Mouse (Mus musculus) hindbrain, postnatal 0 days (tissue): Measurements from ENCODE around the gene Tspan9. TPM values are rescaled to one million over a fixed set of nuclear protein-coding genes. Genes with fewer than 3 reads are reported as not detected.

Source experiments
- ATAC-seq: fragments of 200-750 bp; cut with Nextera tagmentation; 2 replicates; pipeline ENCODE4 v1.8.0; 2017; ENCODE audit warnings: mild to moderate bottlenecking, moderate TSS enrichment, moderate library complexity
- DNase-seq: peaks from one replicate; pipeline ENCODE4 v3.0.0-alpha.2; 2015; ENCODE audit warnings: low spot score
- H3K27ac ChIP-seq: fragments of 300-500 bp; sonication (generic); 2 replicates; pipeline ENCODE4 v1.5.1; 2014; ENCODE audit warnings: mild to moderate bottlenecking
- H3K27me3 ChIP-seq: fragments of 300-500 bp; sonication (generic); 2 replicates; pipeline ENCODE4 v1.6.1; 2014; ENCODE audit warnings: low read length, mixed read lengths; ENCODE audit not compliant: insufficient read depth
- H3K36me3 ChIP-seq: fragments of 300-500 bp; sonication (generic); 2 replicates; pipeline ENCODE4 v1.6.1; 2014; ENCODE audit warnings: low read length, mixed read lengths; ENCODE audit not compliant: insufficient read depth
- H3K4me1 ChIP-seq: fragments of 300-500 bp; sonication (generic); 2 replicates; pipeline ENCODE4 v1.6.1; 2014; ENCODE audit warnings: antibody characterized with exemption, low read length, mixed read lengths; ENCODE audit not compliant: insufficient read depth
- H3K4me2 ChIP-seq: fragments of 300-500 bp; sonication (generic); 2 replicates; pipeline ENCODE4 v1.6.1; 2014; ENCODE audit warnings: low read depth, mild to moderate bottlenecking, low read length, moderate library complexity, mixed read lengths
- H3K4me3 ChIP-seq: fragments of 300-500 bp; sonication (generic); 2 replicates; pipeline ENCODE4 v1.5.1; 2014; ENCODE audit warnings: low read length
- H3K9ac ChIP-seq: fragments of 300-500 bp; sonication (generic); replicated peaks from 2 replicates; pipeline ENCODE4 v1.6.1; 2014; ENCODE audit warnings: mild to moderate bottlenecking, low read length, moderate library complexity, mixed read lengths
- H3K9me3 ChIP-seq: fragments of 300-500 bp; sonication (generic); 2 replicates; pipeline ENCODE4 v1.6.1; 2016; ENCODE audit warnings: low read length, mixed read lengths
- CTCF ChIP-seq: IDR thresholded peaks from 2 replicates; pipeline ENCODE4 v1.5.1; 2016; ENCODE audit warnings: antibody characterized with exemption, control low read depth, low read depth
- WGBS: fragments of 180-500 bp; shearing (Covaris S2); extraction: QIAGEN DNeasy Blood & Tissue Kit; methylation state at CpG from one replicate; pipeline ENCODE4 v1.1.7; 2014; 5-methylcytosine and 5-hydroxymethylcytosine counted together
- polyA plus RNA-seq: library from polyadenylated mRNA; unstranded; fragments of >200 nt; fragmentation: Nextera tagmentation; extraction: Ambion mirVana; gene quantifications from 2 replicates; pipeline ENCODE4 v1.2.1, GENCODE M21; 2015
- total RNA-seq: library from RNA; depleted of rRNA; stranded (reverse); fragments of >200 nt; gene quantifications from 2 replicates; pipeline ENCODE4 v1.2.3, GENCODE M21; 2014

The Tspan9 gene
- total and polyA plus RNA-seq, 2 experiments from 2014 or later, result 70.1 to 177 TPM

DNA sequence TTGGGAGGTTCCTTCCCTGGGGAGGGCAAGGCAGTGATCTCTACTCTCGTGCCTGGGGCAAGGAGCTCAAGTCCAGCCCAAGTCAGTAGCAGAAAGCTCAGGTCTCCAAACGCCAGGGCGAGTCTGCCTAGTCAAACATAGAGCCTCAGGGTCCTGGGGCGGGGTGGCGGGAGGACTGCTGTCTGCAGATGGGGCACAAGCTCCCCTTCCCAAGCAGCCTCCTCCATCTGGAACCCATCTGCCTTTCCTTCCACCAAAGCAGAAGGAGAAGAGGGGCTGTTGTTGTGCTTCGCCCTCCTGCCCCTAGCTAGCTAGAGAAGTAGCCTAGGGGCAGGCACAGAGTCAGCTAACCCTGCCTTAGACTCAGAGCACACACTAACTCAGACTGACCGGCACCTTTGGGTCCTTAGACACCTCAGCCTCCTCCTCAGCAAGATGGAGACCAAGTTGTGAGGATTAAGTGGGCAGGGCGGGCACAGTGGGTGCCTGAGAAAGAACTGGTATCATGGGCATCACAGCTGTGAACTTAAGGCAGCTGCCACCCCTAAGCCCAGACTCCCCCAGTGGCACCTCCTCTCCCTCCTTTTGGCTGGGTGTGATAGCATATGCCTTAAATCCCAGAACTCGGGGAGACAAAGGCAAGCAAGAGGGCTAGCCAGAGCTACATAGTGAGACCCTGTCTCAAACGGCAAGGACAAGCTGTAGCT lies 26.4 kb downstream of the Tspan9 start:
- H3K4me1 ChIP-seq, result peaks cover 13% of the 10 kb centered on the region
- H3K4me3 ChIP-seq, result no peak overlapping the region
- 61% methylated on average over 10 of the region's 10 CpGs for WGBS
- H3K9ac ChIP-seq, result no peak overlapping the region
- no peaks in the 10 kb centered on the region for H3K9me3 ChIP-seq
- TF ChIP-seq CTCF, result no peak
- no peaks in the 10 kb centered on the region for H3K36me3 ChIP-seq
- H3K27ac ChIP-seq, result no peak overlapping the region
- ATAC-seq (no peak), DNase-seq (no peak)
- no peak overlapping the region for H3K4me2 ChIP-seq
- H3K27me3 ChIP-seq, result no peaks in the 10 kb centered on the region

GRCm38 (mm10) chr6:128116344-128116743 lies 27.1 kb downstream of the Tspan9 start:
- DNase-seq, result no peak
- TF ChIP-seq CTCF, result no peak
- no peak overlapping the region for H3K27ac ChIP-seq
- no peak overlapping the region for H3K4me2 ChIP-seq
- no peak overlapping the region for H3K9ac ChIP-seq
- no peak overlapping the region for H3K4me3 ChIP-seq
- H3K36me3 ChIP-seq, result no peaks in the 10 kb centered on the region
- H3K27me3 ChIP-seq, result no peaks in the 10 kb centered on the region
- H3K4me1 ChIP-seq, result peaks cover 15% of the 10 kb centered on the region
- WGBS, result 75% methylated on average over 2 of the region's 2 CpGs
- H3K9me3 ChIP-seq, result no peaks in the 10 kb centered on the region
- no peak for ATAC-seq

- no peak overlapping the region for H3K4me2 ChIP-seq
- no peak overlapping the region for H3K4me3 ChIP-seq
- H3K27ac ChIP-seq, result no peak overlapping the region
- 66% methylated on average over 6 of the region's 6 CpGs for WGBS
- DNase-seq (no peak), ATAC-seq (peak; percentile 13)
- H3K9ac ChIP-seq, result no peak overlapping the region
- H3K27me3 ChIP-seq, result no peaks in the 10 kb centered on the region
- no peak for TF ChIP-seq CTCF
- H3K9me3 ChIP-seq, result no peaks in the 10 kb centered on the region
- H3K4me1 ChIP-seq, result peaks cover 7% of the 10 kb centered on the region
- H3K36me3 ChIP-seq, result no peaks in the 10 kb centered on the region
Observed at GRCm38 (mm10) chr6:128115121-128115520, 28.3 kb downstream of the Tspan9 start.

DNA sequence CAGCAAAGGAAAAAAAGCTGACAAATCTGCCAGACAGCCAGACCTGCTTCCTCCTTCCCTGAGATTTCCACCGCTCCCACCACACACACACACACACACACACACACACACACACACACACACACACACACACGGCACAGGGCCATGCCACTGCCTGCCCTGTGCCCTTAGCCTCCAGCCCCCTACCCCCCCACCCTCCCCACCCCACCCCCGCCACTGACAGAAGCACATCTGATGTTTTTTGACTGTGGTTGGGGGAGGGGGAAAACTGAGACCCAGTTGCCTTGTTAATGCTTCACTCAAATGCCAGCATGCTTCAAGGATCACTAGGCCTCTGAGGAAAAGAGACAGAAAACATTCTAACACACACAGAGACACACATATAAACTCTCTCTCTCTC lies 30.8 kb downstream of the Tspan9 start:
- DNase-seq, result no peak
- no peaks in the 10 kb centered on the region for H3K27me3 ChIP-seq
- TF ChIP-seq CTCF, result no peak
- 22% methylated on average over 3 of the region's 3 CpGs for WGBS
- H3K4me1 ChIP-seq, result peaks cover 11% of the 10 kb centered on the region
- H3K4me3 ChIP-seq, result no peak overlapping the region
- no peak for ATAC-seq
- H3K9ac ChIP-seq, result no peak overlapping the region
- H3K27ac ChIP-seq, result no peak overlapping the region
- H3K4me2 ChIP-seq, result no peak overlapping the region
- no peaks in the 10 kb centered on the region for H3K9me3 ChIP-seq
- no peaks in the 10 kb centered on the region for H3K36me3 ChIP-seq

- WGBS, result 50% methylated on average over 7 of the region's 7 CpGs
- Histone ChIP-seq H3K4me3 (no peak overlapping the region), H3K27me3 (no peaks in the 10 kb centered on the region), H3K9me3 (no peaks in the 10 kb centered on the region), H3K4me2 (no peak overlapping the region), H3K4me1 (peaks cover 11% of the 10 kb centered on the region), H3K9ac (no peak overlapping the region), H3K27ac (no peak overlapping the region), H3K36me3 (no peaks in the 10 kb centered on the region)
- DNase-seq (no peak), ATAC-seq (no peak)
- TF ChIP-seq CTCF, result no peak
Observed at GRCm38 (mm10) chr6:128111784-128112183, 31.6 kb downstream of the Tspan9 start.

GRCm38 (mm10) chr6:128108324-128109035 lies 34.9 kb downstream of the Tspan9 start:
- WGBS, result 63% methylated on average over 7 of the region's 7 CpGs
- peak; percentile 23 for TF ChIP-seq CTCF
- H3K4me2 ChIP-seq, result no peak overlapping the region
- H3K27ac ChIP-seq, result 0 out of 2 replicates have a peak overlapping the region, but pooled peaks have one; percentile 8
- H3K27me3 ChIP-seq, result no peaks in the 10 kb centered on the region
- H3K4me1 ChIP-seq, result peaks cover 16% of the 10 kb centered on the region
- DNase-seq, result peak; percentile 70
- H3K9ac ChIP-seq, result no peak overlapping the region
- H3K9me3 ChIP-seq, result no peaks in the 10 kb centered on the region
- no peak overlapping the region for H3K4me3 ChIP-seq
- ATAC-seq, result peak; percentile 45; the same call in 1 of the 2 replicates
- no peaks in the 10 kb centered on the region for H3K36me3 ChIP-seq

DNA sequence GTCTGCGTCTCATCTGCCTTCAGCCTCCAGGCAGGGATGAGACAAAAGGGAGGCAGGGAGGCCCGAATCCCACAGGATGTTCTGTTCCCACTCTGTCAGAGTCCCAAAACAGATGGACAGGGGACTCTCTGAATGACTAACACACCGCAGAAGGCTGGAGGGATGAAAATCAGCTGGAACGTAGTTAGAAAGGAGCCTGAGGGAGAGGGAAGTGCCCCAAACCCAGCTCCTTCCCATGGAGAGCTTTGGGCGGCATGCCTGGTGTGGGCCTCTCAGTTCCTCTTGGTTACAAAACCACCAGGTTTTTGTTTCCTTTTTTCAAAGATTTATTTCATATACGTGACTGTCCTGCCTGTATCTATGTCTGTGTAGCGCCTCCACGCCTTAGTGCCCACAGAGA lies 35.7 kb downstream of the Tspan9 start:
- TF ChIP-seq CTCF, result no peak
- H3K27ac ChIP-seq, result no peak overlapping the region
- H3K4me2 ChIP-seq, result no peak overlapping the region
- WGBS, result 55% methylated on average over 8 of the region's 8 CpGs
- H3K9ac ChIP-seq, result no peak overlapping the region
- H3K27me3 ChIP-seq, result no peaks in the 10 kb centered on the region
- H3K9me3 ChIP-seq, result no peaks in the 10 kb centered on the region
- no peak for ATAC-seq
- no peak overlapping the region for H3K4me3 ChIP-seq
- no peak for DNase-seq
- peaks cover 16% of the 10 kb centered on the region for H3K4me1 ChIP-seq
- no peaks in the 10 kb centered on the region for H3K36me3 ChIP-seq
